Mouse (Mus musculus) testis, postnatal 14 days (tissue): ENCODE data around the gene Fgfr2.

Experiments
- DNase-seq: peaks from one replicate; pipeline ENCODE4 v3.0.0; 2021; ENCODE audit warnings: low spot score

Fgfr2 gene

GRCm38 (mm10) chr7:132396661-132397322, 726.4 kb downstream of the Fgfr2 start:
- DNase-seq, result no peak

GRCm38 (mm10) chr7:132393582-132394175, 729.5 kb downstream of the Fgfr2 start:
- DNase-seq, result no peak

GRCm38 (mm10) chr7:132393014-132393406, 730.1 kb downstream of the Fgfr2 start:
- DNase-seq, result no peak

GRCm38 (mm10) chr7:132392233-132393013, 730.7 kb downstream of the Fgfr2 start:
- DNase-seq, result no peak

GRCm38 (mm10) chr7:132389473-132389872, 733.7 kb downstream of the Fgfr2 start:
- DNase-seq, result no peak

GRCm38 (mm10) chr7:132387507-132387906, 735.6 kb downstream of the Fgfr2 start:
- DNase-seq, result no peak

- DNase-seq, result no peak
These were observed 736.8 kb downstream of the Fgfr2 start for GRCm38 (mm10) chr7:132386316-132386715.

- no peak for DNase-seq
These were observed 737.6 kb downstream of the Fgfr2 start for GRCm38 (mm10) chr7:132385456-132386130.

GRCm38 (mm10) chr7:132384736-132385455, 738.3 kb downstream of the Fgfr2 start:
- no peak for DNase-seq

GRCm38 (mm10) chr7:132380634-132381336, 742.4 kb downstream of the Fgfr2 start:
- DNase-seq, result no peak

GRCm38 (mm10) chr7:132377913-132378312, 745.2 kb downstream of the Fgfr2 start:
- no peak for DNase-seq

- no peak for DNase-seq
These were observed 749.4 kb downstream of the Fgfr2 start for GRCm38 (mm10) chr7:132373594-132374378.

- DNase-seq, result no peak
These were observed 750.2 kb downstream of the Fgfr2 start for GRCm38 (mm10) chr7:132372752-132373513.

GRCm38 (mm10) chr7:132371832-132372231, 751.3 kb downstream of the Fgfr2 start:
- DNase-seq, result no peak

GRCm38 (mm10) chr7:132369784-132370183, 753.4 kb downstream of the Fgfr2 start:
- no peak for DNase-seq

- no peak for DNase-seq
These were observed 754.3 kb downstream of the Fgfr2 start for GRCm38 (mm10) chr7:132368859-132369258.

- DNase-seq, result no peak
These were observed 755.8 kb downstream of the Fgfr2 start for GRCm38 (mm10) chr7:132367344-132367743.

GRCm38 (mm10) chr7:132365703-132366384, 757.3 kb downstream of the Fgfr2 start:
- DNase-seq, result no peak

GRCm38 (mm10) chr7:132365111-132365510, 758.0 kb downstream of the Fgfr2 start:
- no peak for DNase-seq
